Mouse (Mus musculus) splenic B cell, adult 2 months (primary cell): ENCODE results near the gene Shank3.
A peak's percentile ranks its signal among the peaks of the same experiment; 100 is the strongest.

Experiments used
- DNase-seq: peaks from one replicate; pipeline ENCODE4 v3.0.0-alpha.2; 2011; ENCODE audit warnings: low read depth, low spot score
- H3K27me3 ChIP-seq: 2 replicates; pipeline ENCODE4 v1.6.1; 2012; ENCODE audit warnings: mild to moderate bottlenecking, low read length, moderate library complexity, mixed read lengths; ENCODE audit not compliant: control insufficient read depth, poor library complexity, insufficient read depth, severe bottlenecking
- H3K36me3 ChIP-seq: 2 replicates; pipeline ENCODE4 v1.6.1; 2012; ENCODE audit warnings: mild to moderate bottlenecking, low read length, moderate library complexity, mixed read lengths; ENCODE audit not compliant: control insufficient read depth, poor library complexity, insufficient read depth, severe bottlenecking

Gene Shank3

GRCm38 (mm10) chr15:89497391-89498048 lies 1.9 kb upstream of the Shank3 start:
- H3K36me3 ChIP-seq = no peaks in the 10 kb centered on the region
- no peaks in the 10 kb centered on the region for H3K27me3 ChIP-seq
- DNase-seq = no peak

- H3K27me3 ChIP-seq = no peaks in the 10 kb centered on the region
- DNase-seq = peak; percentile 27
- no peaks in the 10 kb centered on the region for H3K36me3 ChIP-seq
Measured at GRCm38 (mm10) chr15:89498049-89498960, 1.1 kb upstream of the Shank3 start.

GRCm38 (mm10) chr15:89499784-89500220 lies 379 bp downstream of the Shank3 start:
- Histone ChIP-seq H3K27me3 (no peaks in the 10 kb centered on the region), H3K36me3 (no peaks in the 10 kb centered on the region)
- DNase-seq = no peak

GRCm38 (mm10) chr15:89500221-89500791 lies 883 bp downstream of the Shank3 start:
- no peak for DNase-seq
- H3K36me3 ChIP-seq = no peaks in the 10 kb centered on the region
- no peaks in the 10 kb centered on the region for H3K27me3 ChIP-seq

GRCm38 (mm10) chr15:89501321-89501720 lies 1.9 kb downstream of the Shank3 start:
- H3K36me3 ChIP-seq = no peaks in the 10 kb centered on the region
- no peak for DNase-seq
- no peaks in the 10 kb centered on the region for H3K27me3 ChIP-seq

- H3K27me3 ChIP-seq = no peaks in the 10 kb centered on the region
- DNase-seq = no peak
- H3K36me3 ChIP-seq = no peaks in the 10 kb centered on the region
Measured at GRCm38 (mm10) chr15:89504838-89505237, 5.4 kb downstream of the Shank3 start.

GRCm38 (mm10) chr15:89507751-89508150 lies 8.3 kb downstream of the Shank3 start:
- H3K36me3 ChIP-seq = no peaks in the 10 kb centered on the region
- no peaks in the 10 kb centered on the region for H3K27me3 ChIP-seq
- DNase-seq = no peak

- no peaks in the 10 kb centered on the region; the same call in 1 of the 2 replicates for H3K27me3 ChIP-seq
- no peaks in the 10 kb centered on the region for H3K36me3 ChIP-seq
- no peak for DNase-seq
Measured at GRCm38 (mm10) chr15:89512679-89513078, 13.3 kb downstream of the Shank3 start.

GRCm38 (mm10) chr15:89521951-89522350 lies 22.5 kb downstream of the Shank3 start:
- no peak for DNase-seq
- Histone ChIP-seq H3K27me3 (no peaks in the 10 kb centered on the region), H3K36me3 (no peaks in the 10 kb centered on the region)

GRCm38 (mm10) chr15:89522566-89523282 lies 23.3 kb downstream of the Shank3 start:
- no peak for DNase-seq
- Histone ChIP-seq H3K27me3 (no peaks in the 10 kb centered on the region), H3K36me3 (no peaks in the 10 kb centered on the region)

- no peak for DNase-seq
- Histone ChIP-seq H3K27me3 (no peaks in the 10 kb centered on the region), H3K36me3 (no peaks in the 10 kb centered on the region)
Measured at GRCm38 (mm10) chr15:89523283-89523832, 23.9 kb downstream of the Shank3 start.

GRCm38 (mm10) chr15:89524001-89524571 lies 24.7 kb downstream of the Shank3 start:
- no peaks in the 10 kb centered on the region for H3K27me3 ChIP-seq
- DNase-seq = no peak
- H3K36me3 ChIP-seq = no peaks in the 10 kb centered on the region

- DNase-seq = no peak
- Histone ChIP-seq H3K27me3 (no peaks in the 10 kb centered on the region), H3K36me3 (no peaks in the 10 kb centered on the region)
Measured at GRCm38 (mm10) chr15:89524611-89525415, 25.4 kb downstream of the Shank3 start.
